Mouse (Mus musculus) lung, adult 10 weeks (tissue): ENCODE measurements around the gene Rnf149. TPM values are rescaled to one million over a fixed set of nuclear protein-coding genes. Genes with fewer than 3 reads are reported as not detected.

ENCODE experiments used
- polyA plus RNA-seq: library from polyadenylated mRNA; stranded (reverse); fragments of 350-450 nt; fragmentation: Illumina TruSeq; extraction: RNeasy Lipid Tissue Mini Kit (QIAGEN cat#74804); gene quantifications from one replicate; pipeline ENCODE4 v1.2.3, GENCODE M21; 2014; ENCODE audit warnings: low read depth, low replicate concordance; ENCODE audit not compliant: insufficient read depth

Gene Rnf149
- polyA plus RNA-seq: 16.6 TPM

GRCm38 (mm10) chr1:39577253-39577705 lies at the start of gene Rnf149:
Gene Rnf149 (minus strand): TSS chr1:39577405.

GRCm38 (mm10) chr1:39534831-39535230 lies 42.4 kb downstream of the Rnf149 start, which contains the start of gene Cnot11:
Gene Cnot11 (plus strand): TSS chr1:39534992.

Other genes with a start within 250 kb of the Rnf149 start
- gene Rpl31, start 209.6 kb downstream of the Rnf149 start, polyA plus RNA-seq: 1,687 TPM
- 9.7 TPM for gene Tbc1d8, start 98.7 kb downstream of the Rnf149 start, polyA plus RNA-seq
- gene Cnot11, start 42.4 kb downstream of the Rnf149 start, polyA plus RNA-seq: 11.5 TPM
- 0.08 TPM for gene Creg2, start 74.1 kb upstream of the Rnf149 start, polyA plus RNA-seq
- gene Rfx8, start 143.6 kb upstream of the Rnf149 start, polyA plus RNA-seq: not detected
- not detected for gene Gm3646, start 227.9 kb upstream of the Rnf149 start, polyA plus RNA-seq